Mouse (Mus musculus) heart, adult 2 months (tissue): ENCODE measurements around the gene Eif4a3.
"Not testable (repeated sequence)": the region's sequence is repeated elsewhere in the genome, so short reads cannot be mapped to it uniquely, and the experiment has no call there.

Source experiments
- CTCF ChIP-seq: fragments of 200-600 bp; IDR thresholded peaks from 2 replicates; pipeline ENCODE4 v1.8.1; 2022; ENCODE audit warnings: antibody characterized with exemption, mild to moderate bottlenecking, moderate library complexity
- EP300 ChIP-seq: fragments of 200-500 bp; IDR thresholded peaks from 2 replicates; pipeline ENCODE4 v1.6.1; 2011; ENCODE audit warnings: low read depth, low read length, control low read depth; ENCODE audit not compliant: insufficient read depth
- POLR2A ChIP-seq: fragments of 200-500 bp; IDR thresholded peaks from 2 replicates; pipeline ENCODE4 v1.6.1; 2011; ENCODE audit warnings: mild to moderate bottlenecking, low read depth, low read length, control low read depth; ENCODE audit not compliant: insufficient read depth

DNA sequence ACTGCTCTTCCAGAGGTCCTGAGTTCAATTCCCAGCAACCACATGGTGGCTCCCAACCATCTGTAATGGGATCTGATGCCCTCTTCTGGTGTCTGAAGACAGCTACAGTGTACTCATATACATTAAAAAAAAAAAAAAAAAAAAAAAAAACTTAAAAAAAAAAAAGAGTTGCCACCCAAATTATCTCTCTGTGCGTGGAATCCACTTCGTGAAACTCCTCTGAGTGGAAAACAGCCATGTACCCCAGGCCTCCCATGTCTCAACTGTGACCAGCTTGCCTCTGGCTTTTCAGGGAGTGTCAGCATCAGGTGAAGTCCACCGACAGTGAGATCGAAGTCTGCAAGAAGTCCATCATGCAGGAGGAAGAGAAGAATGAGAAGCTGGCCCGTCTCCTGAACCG lies 54.3 kb downstream of the Eif4a3 start:
- not testable (repeated sequence) for TF ChIP-seq EP300, CTCF, POLR2A
